Mouse (Mus musculus): ENCODE measurements around the gene Wbp1l. TPM values are rescaled to one million over a fixed set of nuclear protein-coding genes. Genes with fewer than 3 reads are reported as not detected.
A peak's percentile ranks its signal among the peaks of the same experiment; 100 is the strongest.

Wbp1l gene
- total RNA-seq, 2 experiments from 2014 or later, result 39.0 to 47.3 TPM

GRCm38 (mm10) chr19:46658851-46659250 is 60.0 kb downstream of the Wbp1l start:
- DNase-seq, result no peak

- no peak for DNase-seq
Observed at GRCm38 (mm10) chr19:46661511-46661910, 62.6 kb downstream of the Wbp1l start.

GRCm38 (mm10) chr19:46662214-46662613 is 63.3 kb downstream of the Wbp1l start:
- no peak for DNase-seq

- DNase-seq, result no peak
Observed at GRCm38 (mm10) chr19:46662784-46663183, 63.9 kb downstream of the Wbp1l start.

GRCm38 (mm10) chr19:46665474-46665873 is 66.6 kb downstream of the Wbp1l start:
- DNase-seq, result no peak

- no peak for DNase-seq
Observed at GRCm38 (mm10) chr19:46667300-46667699, 68.4 kb downstream of the Wbp1l start.

- no peak for DNase-seq
Observed at GRCm38 (mm10) chr19:46668263-46668662, 69.4 kb downstream of the Wbp1l start.

- DNase-seq, result no peak
Observed at GRCm38 (mm10) chr19:46669802-46670201, 70.9 kb downstream of the Wbp1l start.

GRCm38 (mm10) chr19:46670691-46671090 is 71.8 kb downstream of the Wbp1l start:
- no peak for DNase-seq

- DNase-seq, result no peak
Observed at GRCm38 (mm10) chr19:46672766-46673418, 74.0 kb downstream of the Wbp1l start, which contains the start of gene Cyp17a1. Cyp17a1 (minus strand) TSS chr19:46673172.

GRCm38 (mm10) chr19:46675641-46676040 is 76.8 kb downstream of the Wbp1l start:
- no peak for DNase-seq

- DNase-seq, result no peak
Observed at GRCm38 (mm10) chr19:46679720-46680383, 81.0 kb downstream of the Wbp1l start.

- peak; percentile 80 for DNase-seq
Observed at GRCm38 (mm10) chr19:46689460-46690372, 90.8 kb downstream of the Wbp1l start, which contains the start of gene Borcs7. Borcs7 (plus strand) TSS chr19:46689906.

- no peak for DNase-seq
Observed at GRCm38 (mm10) chr19:46690387-46690786, 91.5 kb downstream of the Wbp1l start.

- DNase-seq, result no peak
Observed at GRCm38 (mm10) chr19:46691078-46691477, 92.2 kb downstream of the Wbp1l start.

- DNase-seq, result no peak
Observed at GRCm38 (mm10) chr19:46693146-46693545, 94.3 kb downstream of the Wbp1l start.

- no peak for DNase-seq
Observed at GRCm38 (mm10) chr19:46696482-46696881, 97.6 kb downstream of the Wbp1l start.

GRCm38 (mm10) chr19:46696943-46697342 is 98.1 kb downstream of the Wbp1l start:
- DNase-seq, result no peak

GRCm38 (mm10) chr19:46697840-46698517 is 99.1 kb downstream of the Wbp1l start:
- DNase-seq, result no peak

- no peak for DNase-seq
Observed at GRCm38 (mm10) chr19:46699011-46699481, 100.2 kb downstream of the Wbp1l start.

GRCm38 (mm10) chr19:46701156-46701555 is 102.3 kb downstream of the Wbp1l start:
- no peak for DNase-seq
